Mouse (Mus musculus): Measurements from ENCODE around the gene Asah2.

DNA sequence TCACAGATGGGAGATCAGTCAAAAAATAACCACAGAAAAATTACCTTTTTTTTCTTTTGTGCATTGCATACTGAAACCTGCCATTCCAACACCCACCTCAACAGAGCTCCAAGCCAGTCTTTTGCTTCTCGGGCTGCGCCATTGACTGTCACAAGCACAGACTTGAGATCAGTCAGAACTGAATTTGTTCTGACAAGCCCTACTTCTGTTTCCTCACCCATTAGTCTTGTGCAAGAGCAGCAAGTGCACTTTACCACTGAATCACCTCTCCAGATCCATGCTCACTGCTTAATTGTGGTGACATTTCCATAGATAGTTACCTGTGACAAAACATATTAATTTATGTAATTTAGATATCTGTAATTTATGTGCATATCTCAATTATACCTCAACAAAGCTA, 147.6 kb downstream of the Asah2 start:
- TF ChIP-seq GATA1 (IDR thresholded peaks at IDR 0.05; ENCODE audit: low read length) (no peak), TAL1 (IDR thresholded peaks at IDR 0.05; ENCODE audit: low read length) (no peak)

Measured in erythroblast, embryonic 14.5 days (primary cell).